In the genomic region with DNA sequence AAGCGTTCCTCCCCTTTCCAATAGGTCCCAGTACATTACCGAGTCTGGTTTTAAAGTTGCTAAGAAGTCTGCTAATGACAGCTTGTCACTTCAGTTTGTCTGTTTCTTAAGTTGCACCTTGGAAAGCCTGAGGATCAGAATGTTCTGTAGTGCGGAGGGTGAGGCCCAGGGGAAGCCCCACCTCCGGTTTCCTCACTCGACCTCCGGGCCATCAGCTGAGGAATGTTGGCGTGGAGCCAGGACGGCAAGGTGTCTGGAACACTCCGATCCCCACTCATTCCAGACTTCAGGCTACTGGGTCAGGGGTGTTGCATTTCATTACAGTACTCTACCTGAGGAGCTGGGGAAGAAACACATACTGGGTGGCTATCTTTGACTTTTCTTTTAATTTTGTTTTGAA, we compare ENCODE assay signal across 8 mouse cellular contexts.
DNase-seq lines count a peak whose midpoint lies in the region; ATAC-seq lines count a peak whose summit lies in the region.

No protein-coding gene starts in this region.

- peak; percentile 61 for DNase-seq in adrenal gland, postnatal 25 days
- DNase-seq in gastrocnemius, postnatal 14 days = peak; percentile 85
- DNase-seq in kidney, adult 18-20 months = peak; percentile 92
- DNase-seq in lung, postnatal 10 days = peak; percentile 92
- no peak for DNase-seq in spleen, postnatal 4 days (ENCODE audit: low spot score in 2 of 2)
- no peak for DNase-seq in spleen, postnatal 36 days (ENCODE audit: low spot score in 2 of 2)
- no peak for DNase-seq in neural tube, embryonic 10.5 days (ENCODE audit: extremely low spot score, low spot score)

- intact Hi-C loops in gastrocnemius, postnatal 14 days (cut with DNase I; ENCODE audit: low total_unique reads) = no loop called here

- ATAC-seq in granulocyte monocyte progenitor cell, adult 5-6 weeks (replicated peaks; ENCODE audit: poor library complexity, severe bottlenecking) = no peak

Comparison
In these comparisons a context has a peak if more than half of its experiments do, and no peak if none do; other contexts are left out.
1. DNase-seq: peak in adrenal gland, postnatal 25 days (single experiment), gastrocnemius, postnatal 14 days (single experiment), kidney, adult 18-20 months (single experiment) and lung, postnatal 10 days (single experiment); none in spleen, postnatal 4 days (0 of 2), spleen, postnatal 36 days (0 of 2) and neural tube, embryonic 10.5 days (single experiment).